Mouse (Mus musculus) heart, adult 9 months (tissue): Measurements from ENCODE around the gene Pglyrp1.

ENCODE experiments used
- DNase-seq, 2 experiments: peaks; one replicate each; pipeline ENCODE4 v3.0.0; 2022; ENCODE audit warnings: low spot score in 2 of 2

The Pglyrp1 gene

GRCm38 (mm10) chr7:18884745-18885422, 13.8 kb downstream of the Pglyrp1 start:
- no peak for DNase-seq

- DNase-seq, result no peak
These were observed 15.8 kb downstream of the Pglyrp1 start for GRCm38 (mm10) chr7:18886963-18887362.

- DNase-seq, result no peak
These were observed 19.7 kb downstream of the Pglyrp1 start for GRCm38 (mm10) chr7:18890848-18891247.

DNA sequence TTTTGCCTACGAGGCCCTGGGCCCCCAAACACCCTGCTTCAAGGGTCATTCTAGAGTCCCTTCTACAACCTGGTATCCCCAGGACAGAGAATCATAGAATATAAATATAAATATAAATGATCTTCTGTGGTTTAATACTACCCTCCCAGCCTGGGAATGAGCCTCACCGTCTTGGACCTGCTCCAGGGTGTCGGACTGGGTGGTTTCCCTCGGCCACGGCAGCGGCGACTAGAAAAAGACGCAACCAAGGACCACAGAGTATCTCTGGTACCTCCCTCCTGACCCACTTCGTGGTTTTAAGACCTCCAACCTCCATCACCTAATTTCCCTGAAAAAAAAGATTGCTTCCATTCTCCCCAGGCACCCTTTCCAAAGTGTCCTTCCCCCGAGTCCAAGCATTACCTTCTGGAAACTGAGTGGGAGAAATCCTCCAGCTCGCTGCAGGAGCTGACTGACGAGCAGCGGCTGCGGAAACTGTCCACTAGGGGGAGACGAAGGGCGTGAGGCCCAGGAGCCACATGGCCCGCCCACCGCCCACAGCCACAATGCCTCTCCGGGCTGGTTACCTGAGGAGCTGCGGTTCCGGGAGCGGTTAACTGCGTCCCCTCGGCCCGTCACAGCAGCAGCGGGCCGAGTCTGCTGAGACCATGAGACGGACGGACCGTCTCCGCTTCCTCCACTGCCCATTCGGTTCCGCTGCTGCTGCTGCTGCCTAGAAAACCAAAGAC, 20.9 kb downstream of the Pglyrp1 start:
- peak; percentile 50 to 74 for DNase-seq

- no peak for DNase-seq
These were observed 21.9 kb downstream of the Pglyrp1 start for GRCm38 (mm10) chr7:18893009-18893408.

DNA sequence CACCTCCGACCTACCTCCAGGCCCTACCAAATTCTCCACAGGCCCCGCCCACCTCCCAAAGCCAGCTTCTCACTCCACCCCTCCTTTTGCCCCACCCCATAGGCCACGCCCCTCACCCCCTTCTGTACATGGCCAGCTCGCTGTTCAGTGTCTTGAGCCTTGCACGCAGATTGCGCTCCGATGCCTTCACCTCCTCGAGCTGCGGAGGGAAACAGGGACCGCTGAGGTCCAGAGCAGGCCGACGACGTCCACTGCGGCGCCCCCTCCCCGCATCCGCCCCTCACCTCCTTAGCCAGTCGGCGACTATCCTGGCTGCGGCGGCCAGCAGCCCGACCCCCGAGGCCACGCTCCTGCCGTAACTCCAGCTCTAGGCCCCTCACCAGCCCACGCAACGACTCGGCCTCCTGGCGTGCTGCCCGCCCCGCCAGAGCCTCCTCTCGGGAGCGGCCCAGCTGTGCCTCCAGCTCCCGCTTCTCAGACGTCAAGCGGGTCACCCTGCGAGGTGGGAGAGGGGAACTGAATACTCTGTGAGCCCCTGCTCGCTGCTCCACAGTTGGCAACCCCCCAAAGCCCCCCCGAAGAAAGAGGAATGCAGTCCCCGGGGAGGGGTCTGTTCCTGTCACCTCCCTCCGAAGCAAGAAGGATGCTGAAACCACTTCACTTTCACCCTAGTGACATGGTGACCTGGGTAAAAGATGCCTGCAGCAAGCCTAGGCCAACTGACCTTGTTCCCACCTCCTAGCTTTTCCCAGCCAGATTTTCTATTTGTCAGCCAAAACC, 22.7 kb downstream of the Pglyrp1 start:
- DNase-seq, result peak in 1 of 2 experiments; percentile 22

DNA sequence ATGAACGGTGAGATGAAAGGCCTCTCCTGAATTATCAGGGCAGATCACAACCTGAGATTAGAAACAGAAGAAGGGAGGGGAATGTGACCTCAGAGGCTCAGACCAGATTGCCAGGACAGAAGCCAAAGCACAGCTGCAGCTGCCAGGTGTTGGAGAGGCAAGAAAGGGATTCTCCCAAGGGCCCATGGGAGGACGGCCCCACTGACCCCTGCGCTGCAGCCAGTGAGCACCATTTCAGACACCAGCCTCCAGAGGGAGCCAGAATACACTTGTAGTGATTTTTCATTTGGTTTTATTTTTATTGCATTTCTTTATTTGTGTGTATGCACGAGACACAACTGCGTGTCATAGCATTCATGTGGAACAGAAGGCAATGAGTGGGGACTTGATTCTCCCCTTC, 25.4 kb downstream of the Pglyrp1 start:
- no peak for DNase-seq

GRCm38 (mm10) chr7:18900513-18900912, 29.4 kb downstream of the Pglyrp1 start:
- DNase-seq, result no peak

DNA sequence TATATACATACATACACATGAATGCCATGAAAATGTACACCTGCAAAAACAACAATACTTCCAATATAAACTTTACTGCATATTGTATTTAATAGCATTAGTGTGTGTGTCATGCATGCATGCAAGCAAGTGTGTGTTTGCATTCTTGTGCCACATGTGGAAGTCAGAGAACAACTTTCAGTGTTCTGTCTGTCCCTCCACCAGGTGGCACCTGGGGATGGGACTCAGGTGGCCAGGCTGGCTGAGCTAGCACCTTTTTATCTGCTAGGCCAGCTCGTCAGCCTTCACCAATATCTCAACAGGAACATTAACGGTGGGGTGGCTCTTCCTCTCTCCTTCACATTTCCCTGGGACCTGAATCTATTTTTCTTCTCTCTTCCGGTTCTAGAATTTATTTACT, 31.4 kb downstream of the Pglyrp1 start:
- DNase-seq, result no peak

GRCm38 (mm10) chr7:18904971-18905370, 33.8 kb downstream of the Pglyrp1 start:
- no peak for DNase-seq

GRCm38 (mm10) chr7:18909797-18910196, 38.7 kb downstream of the Pglyrp1 start:
- DNase-seq, result no peak

DNA sequence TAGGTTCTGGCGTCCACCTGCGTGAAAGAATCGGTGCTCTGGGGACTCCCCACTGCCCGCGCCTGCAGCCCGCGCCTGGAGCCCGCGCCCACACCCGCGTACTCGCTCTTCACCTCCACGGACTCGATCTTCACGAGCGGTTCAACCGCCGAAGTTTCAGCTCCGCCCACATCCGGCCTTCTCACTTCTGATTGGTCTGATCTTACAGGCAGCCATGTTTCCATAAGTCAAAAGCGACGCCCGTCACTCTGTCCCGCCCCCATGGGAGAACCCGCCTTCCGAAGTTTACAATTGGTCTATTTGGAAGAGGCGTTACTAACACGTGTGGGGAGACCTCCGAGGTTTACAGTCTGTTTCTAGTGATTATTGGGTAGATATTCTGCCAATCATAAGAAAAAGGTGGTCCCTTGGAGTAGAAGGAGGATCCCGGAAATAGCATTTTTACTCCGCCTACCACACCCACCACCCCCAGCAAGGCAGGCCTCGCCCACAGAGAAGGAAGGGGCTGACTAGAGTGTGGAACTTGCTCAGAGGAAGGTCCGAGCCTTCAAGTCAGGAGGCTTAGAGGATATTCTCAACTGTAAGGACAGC, 39.2 kb downstream of the Pglyrp1 start, which contains the start of gene Ccdc61:
Gene Ccdc61, minus strand, starts transcription at position 175 of the 591 bp plus-strand sequence.
- DNase-seq, result peak; percentile 99 to 100

DNA sequence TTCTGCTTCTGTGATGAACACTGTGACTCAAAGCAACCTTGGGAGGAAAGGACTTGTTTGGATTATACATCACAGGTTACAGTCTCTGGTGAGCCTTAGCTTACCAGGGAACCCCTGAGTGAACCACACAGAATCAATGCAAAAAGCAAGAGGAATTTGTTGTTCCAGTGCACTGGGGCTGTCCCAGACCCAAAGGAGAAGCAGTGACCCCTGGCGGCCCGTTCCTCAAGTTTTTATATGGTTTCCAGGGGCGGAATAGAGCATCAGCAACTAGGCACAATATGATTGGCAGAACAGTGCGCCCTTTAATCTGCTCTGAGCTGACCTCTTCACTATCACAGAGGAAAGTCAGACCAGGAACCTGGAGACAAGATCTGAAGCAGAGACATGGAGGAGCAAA, 45.1 kb downstream of the Pglyrp1 start:
- DNase-seq, result no peak

DNA sequence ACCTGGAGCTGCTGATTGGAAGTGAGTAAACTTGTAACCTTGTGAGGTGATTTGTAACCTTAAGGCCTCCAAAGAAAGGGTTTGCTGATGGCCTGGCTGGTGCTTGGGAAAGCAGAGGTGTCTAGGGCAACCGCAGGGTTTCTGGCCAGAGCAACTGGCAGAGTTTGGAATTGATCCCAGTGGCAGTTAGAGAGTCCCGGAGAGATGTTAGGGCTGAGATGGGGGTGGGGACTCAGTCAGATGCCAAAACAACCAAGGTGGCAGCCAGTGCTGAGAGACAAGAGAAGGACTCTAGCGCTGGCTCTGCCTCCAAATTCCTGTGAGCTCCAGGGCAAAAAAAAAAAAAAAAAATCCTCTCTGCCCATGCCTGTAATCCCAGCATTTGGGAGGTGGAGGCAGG, 46.8 kb downstream of the Pglyrp1 start:
- peak; percentile 43 to 48 for DNase-seq

GRCm38 (mm10) chr7:18921069-18921468, 49.9 kb downstream of the Pglyrp1 start:
- DNase-seq, result peak; percentile 76 to 82

DNA sequence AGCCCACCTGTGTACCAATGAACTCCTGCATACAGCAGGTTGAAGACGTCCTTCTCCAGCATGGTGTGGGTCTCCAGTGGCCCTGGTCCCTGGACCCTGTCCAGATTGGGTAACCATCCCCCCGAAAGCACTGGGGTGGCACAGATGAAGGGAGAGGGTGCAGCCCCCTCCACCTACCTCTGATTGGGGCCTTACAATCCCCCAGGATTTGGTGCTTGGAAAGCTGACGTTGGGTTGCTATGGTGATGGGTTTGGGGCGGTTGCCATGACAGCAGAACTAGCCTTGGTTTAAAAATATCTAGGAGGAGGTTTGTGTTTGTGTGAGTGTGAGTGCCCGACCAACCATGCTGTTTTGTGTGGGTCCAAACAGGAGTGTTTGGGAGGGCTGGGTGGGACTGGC, 51.7 kb downstream of the Pglyrp1 start:
- no peak for DNase-seq

- no peak for DNase-seq
These were observed 52.1 kb downstream of the Pglyrp1 start for GRCm38 (mm10) chr7:18923267-18923666.

DNA sequence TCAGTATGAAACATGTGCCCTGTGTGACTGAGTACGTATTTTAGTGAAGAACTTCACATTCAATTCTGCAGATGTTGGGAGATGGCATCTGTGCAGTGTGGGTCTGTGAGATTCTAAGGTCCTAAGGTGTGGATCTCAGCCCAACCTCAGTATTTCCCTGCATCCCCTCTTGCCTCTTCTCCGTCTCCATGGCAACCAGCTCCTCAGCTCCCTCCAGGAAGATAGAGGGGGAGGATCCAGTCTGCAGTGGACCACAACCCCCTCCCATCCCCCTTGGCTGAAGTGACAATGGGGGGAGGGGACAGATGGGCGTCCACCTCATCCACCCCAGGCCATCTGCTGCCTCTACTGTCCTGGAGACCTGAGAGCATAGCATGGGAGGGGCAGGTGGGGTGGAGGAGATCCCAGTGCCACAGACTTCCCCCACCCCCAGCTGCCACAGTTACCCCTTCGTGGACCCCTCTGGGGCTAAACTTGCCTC, 52.6 kb downstream of the Pglyrp1 start:
- DNase-seq, result no peak

DNA sequence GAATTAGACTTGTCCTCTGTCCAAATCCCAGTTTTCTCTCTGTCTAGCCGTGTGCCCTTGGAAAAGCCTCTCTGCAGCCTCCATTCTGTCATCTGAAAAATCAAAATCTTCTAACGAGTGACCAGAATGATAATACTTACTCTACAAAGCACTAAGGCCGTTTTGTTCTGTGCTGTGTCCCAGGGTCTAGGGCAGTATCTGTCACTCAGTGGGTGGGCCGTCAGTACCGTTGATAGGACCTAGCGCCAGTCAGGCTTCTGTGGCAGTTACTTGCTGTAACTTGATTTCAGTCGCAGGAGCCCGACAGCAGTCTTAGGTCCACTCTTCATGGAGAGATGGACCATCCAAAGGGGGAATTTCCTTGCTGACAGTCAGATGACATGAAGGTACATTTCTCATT, 53.2 kb downstream of the Pglyrp1 start:
- no peak for DNase-seq

- DNase-seq, result peak; percentile 89 to 91
These were observed 54.2 kb downstream of the Pglyrp1 start, which contains the start of gene Nova2 for GRCm38 (mm10) chr7:18925162-18925938. Gene Nova2 (plus strand): TSS chr7:18925888.
